Mouse (Mus musculus) spleen, postnatal 10 days (tissue): ENCODE results near the gene Phf21a.

Experiments
- DNase-seq, 2 experiments: peaks; one replicate each; pipeline ENCODE4 v3.0.0; 2021 to 2022; ENCODE audit warnings: low spot score in 2 of 2

Gene Phf21a

DNA sequence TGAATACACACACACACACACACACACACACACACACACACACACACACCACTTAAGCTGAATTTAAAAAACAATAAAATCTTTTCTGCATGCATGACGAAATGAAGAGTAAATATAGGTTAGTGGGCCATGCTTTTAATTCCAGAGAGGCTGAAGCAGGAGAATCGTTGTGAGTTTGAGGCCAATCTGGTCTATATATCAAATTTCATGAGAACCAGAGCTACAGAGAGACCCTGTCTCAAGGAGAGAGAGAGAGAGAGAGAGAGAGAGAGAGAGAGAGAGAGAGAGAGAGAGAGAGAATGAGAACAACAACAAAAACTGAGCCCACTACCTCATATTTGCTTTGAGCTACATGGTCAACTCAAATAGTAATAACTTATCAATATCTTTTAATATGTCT is at the start of gene Phf21a:
Phf21a (plus strand) TSS at position 301 of the 400 bp plus-strand sequence.
- DNase-seq: no peak

DNA sequence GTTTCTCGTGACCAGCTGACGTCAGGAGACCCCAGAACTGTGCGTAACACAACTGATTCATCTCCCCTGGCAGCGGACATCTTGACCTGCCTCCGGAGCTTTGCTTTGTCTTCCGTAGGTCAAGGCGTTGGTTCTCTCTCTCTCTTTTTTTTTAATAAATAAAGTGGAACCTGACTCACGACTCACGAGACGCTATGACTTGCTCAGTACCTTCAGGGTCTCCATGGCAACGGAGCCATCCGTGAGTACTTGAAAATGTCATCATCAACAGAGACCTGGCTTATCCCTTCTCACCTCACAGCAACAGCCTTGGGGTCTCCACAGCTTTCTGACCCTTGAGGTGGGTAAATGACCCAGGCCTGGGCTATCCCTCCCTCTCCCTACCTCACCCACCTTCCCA is 49.6 kb upstream of the Phf21a start:
- no peak for DNase-seq

DNA sequence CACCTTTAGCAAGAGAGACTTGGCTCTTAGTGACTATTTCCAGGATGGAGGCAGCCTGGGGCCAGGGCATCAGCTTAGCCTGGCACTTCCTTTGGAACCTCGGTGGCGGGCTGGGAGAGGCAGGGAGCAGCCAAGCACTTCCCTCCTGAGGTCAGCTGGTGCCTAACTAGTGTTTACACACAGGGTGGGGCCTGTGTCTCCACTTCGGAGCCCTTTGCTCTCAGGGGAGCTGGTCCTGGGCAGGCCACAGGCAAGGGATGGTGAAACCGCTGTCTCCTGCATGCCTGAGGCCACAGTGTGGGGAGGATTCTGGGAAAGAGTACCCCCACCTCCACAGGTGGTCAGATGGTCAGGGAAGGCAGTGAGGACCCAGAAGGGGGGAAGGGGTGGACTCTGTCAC is 45.3 kb upstream of the Phf21a start:
- no peak for DNase-seq

DNA sequence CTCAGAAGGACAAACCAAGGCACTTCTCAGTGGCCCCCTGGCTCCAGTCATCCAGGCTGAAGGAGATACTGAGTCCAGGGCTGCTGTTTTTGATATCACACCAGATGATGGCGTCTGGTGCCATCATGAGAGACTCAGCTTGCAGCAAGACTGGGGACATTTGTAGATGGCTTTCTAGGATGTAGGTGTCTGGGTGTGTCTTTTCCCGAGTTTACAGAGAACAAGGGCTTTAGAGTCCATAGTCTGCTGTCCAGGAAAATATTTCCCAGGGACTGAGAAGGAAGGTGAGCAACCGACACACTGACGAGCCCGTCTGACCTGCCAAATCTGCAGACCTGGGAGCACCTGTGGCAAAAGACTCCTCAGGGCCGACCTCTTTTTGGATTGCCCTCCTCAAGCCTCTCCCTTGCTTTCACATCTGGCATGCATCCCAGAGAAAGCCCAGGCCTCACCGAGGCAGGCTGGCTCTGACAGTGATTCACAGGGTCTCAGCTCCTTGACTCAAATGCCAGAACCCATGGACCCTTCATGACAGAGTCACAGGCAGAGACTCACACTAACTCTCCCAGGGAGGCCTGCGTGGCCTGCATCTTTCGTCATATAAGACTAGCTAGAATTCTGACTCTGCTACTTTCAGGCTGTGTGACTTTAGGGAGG is 44.8 kb upstream of the Phf21a start:
- no peak for DNase-seq

DNA sequence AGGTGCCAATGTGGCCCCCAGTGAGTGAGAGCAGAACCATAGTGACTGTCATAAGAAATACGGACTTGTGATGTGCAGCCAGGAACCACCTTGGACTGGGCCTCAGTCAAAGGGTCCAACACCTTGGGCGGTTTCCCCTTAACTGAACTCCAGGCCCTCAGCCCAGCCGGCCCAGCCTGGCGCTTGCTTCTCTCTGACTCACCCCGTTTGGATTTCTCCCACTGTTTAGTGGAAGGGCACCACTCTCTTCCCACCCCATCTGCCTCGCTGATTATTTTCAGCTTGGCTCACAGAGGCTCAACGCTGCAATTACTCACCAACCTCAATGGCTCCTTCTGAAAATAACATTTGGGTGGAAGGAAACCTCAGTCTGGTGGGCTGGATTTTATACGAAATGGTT is 40.7 kb upstream of the Phf21a start:
- DNase-seq: no peak

DNA sequence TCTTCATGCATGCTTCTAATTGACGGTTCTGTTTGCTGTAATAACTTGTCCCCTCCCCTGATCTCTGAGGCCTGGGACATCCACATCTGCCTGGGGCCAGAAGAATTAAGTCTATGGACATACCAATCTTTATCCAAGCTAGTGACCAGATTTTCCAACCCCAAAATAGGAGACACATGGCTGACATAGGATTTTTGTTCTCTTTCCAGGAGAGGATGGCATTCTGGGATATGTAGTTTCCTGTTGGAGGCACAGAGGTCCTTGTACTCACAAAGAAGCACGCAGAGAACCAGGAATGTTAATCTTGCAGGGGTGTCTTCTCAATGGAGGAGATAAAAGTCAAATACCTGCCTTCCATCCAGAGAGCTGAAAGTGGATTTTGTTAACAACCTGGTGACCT is 40.2 kb upstream of the Phf21a start:
- DNase-seq: no peak

DNA sequence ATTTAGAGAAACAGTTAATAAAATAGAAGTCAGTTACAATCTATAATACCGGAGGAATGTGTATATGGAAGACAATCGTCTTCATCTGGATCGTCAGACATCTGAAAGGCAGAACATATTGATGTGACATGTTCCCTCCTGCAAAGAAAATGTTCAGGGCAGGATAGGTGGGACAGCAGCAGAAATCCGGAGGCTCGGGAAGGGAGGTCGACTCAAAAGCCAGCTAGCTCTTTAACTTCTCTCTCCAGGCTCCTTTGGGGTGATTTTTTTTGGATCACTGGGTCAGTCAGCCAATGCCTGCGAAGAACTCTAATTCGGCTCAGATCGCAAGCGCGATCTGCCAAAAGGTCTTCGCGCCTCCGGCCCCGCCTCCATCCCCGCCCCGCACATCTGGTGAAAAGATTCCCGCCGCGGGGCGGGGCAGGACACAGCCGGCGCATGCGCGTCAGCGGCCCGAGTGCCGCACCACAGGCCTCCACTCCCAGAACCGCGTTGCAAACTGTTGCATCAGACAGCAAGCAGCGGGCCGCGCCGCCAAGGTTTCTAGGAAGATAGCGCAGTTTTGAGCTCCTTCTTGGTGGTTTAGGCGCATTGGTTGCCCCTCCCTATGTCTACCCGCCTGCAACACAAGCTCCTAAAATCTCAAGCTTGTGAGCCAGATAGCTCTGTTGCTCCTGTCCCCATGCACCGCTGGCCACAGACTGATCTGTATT is 37.7 kb upstream of the Phf21a start:
- DNase-seq: peak; percentile 28 to 79

DNA sequence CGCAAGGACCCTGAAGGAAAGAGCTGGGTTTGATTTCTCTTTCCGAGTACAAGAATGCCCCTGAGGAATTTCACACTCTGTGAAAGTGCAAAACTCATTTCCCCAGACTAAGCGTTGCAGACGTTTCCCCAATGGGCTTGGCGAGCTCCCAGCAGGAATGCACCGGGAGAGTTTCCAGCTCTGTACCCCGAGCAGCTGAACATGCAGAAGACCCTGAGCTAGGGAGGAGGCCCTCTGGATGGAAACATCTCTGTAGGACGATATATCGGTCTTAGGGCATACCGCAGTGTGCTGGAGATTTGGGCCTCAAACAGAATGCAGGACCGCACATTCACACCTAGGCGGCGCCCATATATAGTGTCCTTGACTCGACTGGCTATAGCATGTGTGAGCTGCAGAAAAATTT is 37.1 kb upstream of the Phf21a start:
- DNase-seq: peak; percentile 12 to 59

DNA sequence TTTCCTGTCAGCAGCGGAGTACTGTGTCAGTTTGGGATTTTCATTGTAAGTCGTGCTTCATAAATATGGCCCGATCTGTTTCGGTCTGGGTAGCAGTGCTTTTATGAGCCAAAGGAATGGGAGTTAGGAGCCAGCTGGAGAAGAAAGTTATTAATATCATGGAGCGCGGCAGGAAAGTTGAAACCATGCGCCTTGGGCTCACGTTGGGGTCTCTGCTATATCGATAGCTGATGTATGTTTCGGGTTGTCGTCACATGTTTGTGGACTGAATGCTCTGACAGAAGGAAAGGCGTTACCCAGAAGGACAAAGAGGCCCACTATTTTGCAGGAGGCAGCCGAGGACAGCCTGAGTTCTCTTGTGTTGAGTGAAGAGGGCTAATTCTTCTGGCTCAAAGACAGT is 36.2 kb upstream of the Phf21a start:
- no peak for DNase-seq

DNA sequence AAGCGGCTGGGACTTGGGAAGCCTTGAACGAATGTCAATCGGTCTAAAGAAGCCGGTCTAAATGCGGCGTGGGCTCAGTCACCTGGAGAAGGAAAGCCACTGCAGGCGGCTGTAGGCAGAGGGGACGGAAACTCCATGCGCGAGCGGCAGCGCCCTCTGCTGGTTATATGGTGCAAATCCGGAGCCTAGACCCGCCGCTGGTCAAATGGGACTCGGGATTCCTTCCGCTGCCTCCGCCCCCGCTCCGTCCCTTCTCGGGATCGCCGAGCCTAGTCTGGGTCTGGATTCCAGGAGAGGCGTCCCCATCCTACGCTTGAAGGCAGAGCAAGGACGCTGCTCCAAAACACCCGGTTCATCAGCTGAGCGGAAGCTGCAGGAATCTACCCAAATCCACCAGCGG is 34.4 kb upstream of the Phf21a start:
- peak; percentile 55 to 84 for DNase-seq

DNA sequence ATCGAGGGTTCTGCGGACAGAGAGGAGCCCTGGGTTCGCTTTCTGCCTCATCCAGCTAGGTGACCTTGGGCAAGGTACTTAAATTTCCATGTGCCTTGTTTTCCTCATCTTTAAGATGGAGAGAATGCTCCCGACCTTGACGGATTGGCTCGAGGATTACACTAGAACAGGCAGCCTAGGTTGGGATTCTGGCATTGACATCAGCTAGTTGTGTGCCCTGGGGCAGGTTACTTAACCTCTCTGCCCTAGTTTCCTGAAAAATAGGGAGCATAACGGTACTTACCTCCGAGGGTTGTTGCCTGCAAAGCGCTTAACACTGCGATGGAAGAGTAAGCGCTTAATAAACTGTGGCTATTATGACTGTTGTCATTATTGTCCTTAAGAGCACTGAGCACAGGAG is 34.0 kb upstream of the Phf21a start:
- no peak for DNase-seq

DNA sequence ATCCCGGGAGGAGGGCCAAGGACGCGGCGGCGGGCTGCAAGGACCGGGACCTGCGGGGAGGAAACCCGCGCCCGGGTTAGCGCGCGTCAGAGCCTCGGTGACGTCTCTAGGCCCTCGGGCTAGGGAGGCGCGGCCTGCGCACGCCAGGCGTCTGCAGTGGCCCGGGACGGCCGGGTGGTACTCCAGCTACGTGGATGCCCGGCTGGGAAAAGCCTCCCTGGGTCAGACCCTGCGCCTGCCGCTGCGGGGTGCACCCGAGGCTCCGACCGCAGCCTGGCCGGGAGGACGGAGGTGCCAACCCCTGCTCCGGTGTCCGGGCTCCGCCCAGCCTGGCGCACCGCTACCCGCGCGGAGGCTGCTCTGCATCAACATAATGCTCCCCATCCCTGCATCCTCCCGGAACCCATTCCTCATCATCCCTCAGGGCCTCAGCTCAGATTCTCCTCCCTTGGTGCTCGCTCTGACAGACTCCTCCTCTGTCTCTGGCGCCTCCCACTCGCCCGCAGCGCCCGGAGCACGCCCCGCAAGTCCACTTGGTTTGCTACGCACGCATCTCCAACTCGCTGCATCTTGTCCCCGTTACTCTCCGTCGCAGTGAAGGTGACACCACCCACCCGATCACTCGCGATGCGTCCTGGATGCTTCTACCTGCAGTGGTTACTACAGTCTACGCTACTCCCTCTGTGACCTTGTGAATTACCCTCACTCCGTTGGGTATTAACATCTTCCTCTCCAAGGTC is 33.3 kb upstream of the Phf21a start:
- DNase-seq: peak; percentile 11 to 31

DNA sequence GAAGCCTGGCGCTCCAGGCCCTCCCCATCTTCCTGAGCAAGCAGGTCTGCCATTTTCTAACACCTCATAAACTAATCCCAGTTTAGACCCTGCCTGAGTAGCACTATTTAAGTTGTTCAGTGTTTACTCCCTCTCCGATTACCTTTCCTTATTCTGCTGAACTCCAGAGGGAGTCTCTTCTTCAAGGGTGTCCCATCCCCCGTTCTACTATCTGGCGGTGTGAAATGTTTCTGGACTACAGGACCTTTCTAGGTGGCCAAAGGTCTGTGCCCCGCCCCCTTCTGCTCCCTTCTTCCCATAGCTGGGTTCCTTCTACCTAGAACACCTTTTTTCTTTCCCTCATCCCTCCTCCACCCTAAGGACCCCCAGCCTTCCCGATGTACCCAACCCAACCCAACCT is 32.6 kb upstream of the Phf21a start:
- DNase-seq: no peak

DNA sequence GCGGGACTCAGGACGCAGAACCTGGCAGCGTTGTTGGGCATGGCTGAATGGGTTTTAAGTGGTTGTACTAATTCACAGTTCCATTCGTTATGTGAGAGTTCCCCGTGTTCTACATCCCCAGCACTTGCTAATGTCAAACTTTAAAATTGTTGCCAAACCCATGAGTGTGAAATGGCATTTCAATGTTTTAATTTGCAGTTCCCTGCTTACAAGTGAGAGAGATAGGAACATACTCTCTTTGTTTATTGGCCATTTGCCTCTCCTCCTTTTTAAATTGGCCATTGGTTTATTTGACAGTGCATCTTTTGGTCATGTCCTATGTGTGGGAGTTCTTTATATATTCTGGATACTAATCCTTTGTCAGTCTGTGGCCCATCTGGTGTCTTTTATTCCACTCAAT is 31.6 kb upstream of the Phf21a start:
- DNase-seq: no peak

DNA sequence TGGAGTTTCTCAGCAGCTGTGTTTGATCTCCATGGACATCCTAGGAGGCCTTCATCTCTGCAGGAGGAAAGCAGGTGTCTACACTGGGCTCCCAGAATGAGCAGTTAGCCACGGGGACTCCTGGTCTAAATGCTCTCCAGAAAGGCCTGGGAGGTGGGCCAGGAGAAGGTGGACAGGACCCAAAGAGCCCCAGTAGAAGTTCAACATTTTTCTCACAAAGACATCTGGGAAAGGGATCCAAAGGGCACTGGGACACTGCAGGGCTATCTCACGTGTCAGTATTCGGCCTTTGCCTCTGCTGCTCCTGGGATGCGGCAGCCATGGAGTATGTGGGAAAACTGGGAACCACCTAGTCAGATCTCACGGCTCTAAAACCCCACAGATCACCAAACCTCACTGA is 29.8 kb upstream of the Phf21a start:
- DNase-seq: no peak

DNA sequence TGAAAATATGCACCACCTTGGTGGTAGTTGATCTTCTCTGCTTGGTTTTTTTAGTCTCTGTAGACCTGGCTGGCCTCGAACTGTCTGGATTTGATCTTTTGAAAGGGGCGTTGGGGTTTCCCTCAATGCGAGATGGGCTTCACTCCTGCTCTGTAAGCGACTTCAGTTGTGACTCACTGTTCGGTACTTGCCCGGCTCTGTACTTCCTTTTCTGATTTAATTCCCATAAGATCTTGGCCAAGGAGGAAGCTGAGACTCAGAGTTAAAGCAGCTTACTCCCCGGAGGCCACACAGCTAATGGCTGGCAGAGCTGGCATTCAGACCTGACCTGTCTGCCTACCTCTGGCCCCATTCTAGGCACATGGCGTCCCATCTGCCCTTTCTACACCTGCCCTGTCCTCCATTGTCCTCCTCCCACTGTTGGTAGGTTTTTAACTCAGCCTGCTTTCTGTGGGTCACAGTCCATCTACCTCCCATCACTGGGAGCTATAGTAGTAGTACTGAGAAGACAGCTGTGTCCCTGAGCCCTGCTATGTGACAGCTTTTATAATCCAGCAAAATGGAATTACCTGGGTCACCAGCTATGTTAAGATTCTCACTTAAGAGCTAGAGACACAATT is 27.5 kb upstream of the Phf21a start:
- no peak for DNase-seq

DNA sequence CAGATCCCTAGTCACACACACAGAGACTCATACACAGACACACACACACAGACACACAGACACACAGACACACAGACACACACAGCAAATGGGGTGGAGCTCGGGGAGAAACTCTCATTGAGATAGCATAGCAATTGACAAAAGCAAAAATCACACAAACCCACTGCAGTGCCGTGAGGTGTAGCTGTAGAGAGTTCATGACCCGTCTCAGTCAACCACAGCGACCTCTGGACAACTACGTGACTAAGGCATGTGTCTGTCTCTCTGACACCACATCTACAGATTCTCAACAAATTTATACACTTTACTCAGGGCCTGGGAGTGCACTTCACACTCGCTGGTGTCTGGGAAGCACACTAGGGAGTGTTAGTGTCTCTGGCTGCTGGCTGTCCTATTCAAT is 27.0 kb upstream of the Phf21a start:
- DNase-seq: no peak

DNA sequence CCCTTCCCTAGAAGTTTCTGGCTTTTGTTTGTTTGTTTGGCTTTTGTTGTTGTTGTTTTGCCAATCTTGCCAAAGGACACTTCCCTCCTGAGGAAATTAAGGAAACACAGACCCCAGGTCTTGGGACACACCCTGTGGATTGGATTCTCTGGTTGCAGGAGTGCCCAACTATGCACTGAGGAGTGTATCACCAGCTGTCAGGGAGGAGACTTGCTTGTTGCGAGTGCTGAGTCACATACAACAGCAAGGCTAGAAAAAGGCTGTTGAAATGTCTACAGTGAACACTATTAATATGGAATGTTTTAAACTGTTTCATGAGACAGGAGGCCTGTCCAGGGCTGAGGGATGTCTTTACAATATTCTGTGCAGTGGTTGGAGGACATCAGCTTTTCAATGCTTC is 26.0 kb upstream of the Phf21a start:
- no peak for DNase-seq

DNA sequence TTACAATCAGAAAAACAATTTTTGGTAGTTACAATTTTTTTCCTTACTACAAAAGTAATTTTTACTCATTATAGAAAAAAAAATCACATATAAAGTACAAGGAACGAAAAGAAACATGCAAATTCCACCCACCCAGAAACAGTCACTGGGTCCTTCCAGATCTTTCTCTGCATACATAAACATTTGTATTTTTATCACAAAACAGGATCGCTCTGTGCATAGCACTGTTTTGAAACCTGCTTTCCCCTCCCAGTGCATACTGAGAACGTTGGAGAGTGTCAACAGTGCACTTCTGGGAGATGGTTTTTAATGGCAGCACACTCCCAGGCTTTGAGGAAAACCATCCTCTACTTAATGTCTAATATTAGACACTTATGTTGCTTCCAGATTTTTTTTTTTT is 25.3 kb upstream of the Phf21a start:
- DNase-seq: no peak

DNA sequence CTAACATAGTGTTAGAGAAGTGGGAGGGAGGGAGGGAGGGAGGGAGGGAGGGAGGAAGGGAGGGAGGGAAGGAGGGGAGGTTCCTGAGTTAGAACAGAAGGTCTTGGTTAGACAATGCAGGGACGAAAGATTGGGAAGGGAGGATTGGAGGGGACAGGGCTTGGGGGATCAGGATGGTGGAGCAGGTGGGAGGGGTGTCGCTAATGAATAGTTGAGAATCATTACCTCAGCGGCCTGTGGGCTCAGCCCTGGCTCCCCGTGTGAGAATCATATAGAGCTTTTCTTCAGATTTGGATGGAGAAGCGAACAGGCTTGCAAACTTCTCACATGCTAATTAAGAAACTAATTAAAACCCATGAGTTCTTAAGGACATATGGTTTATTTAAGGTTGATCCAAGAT is 23.3 kb upstream of the Phf21a start:
- DNase-seq: no peak

DNA sequence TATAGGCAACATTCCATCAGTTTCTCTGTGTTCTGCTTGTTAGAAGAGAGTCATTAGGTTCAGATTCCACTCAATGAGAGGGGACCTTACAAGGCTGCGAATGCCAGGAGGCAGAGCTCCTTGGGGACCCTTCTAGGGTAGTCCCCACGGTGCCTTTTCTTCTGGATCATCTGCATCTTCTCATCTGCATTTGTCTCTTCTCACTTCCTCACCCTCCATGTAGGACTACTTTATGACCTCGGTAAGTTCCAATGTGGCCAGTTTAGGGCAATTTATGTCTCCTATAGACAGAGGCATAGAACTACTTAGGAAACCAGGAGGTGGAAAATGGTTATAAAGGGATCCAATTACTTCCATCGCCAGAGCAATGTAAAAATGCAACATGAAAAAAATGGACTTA is 21.8 kb upstream of the Phf21a start:
- no peak for DNase-seq

DNA sequence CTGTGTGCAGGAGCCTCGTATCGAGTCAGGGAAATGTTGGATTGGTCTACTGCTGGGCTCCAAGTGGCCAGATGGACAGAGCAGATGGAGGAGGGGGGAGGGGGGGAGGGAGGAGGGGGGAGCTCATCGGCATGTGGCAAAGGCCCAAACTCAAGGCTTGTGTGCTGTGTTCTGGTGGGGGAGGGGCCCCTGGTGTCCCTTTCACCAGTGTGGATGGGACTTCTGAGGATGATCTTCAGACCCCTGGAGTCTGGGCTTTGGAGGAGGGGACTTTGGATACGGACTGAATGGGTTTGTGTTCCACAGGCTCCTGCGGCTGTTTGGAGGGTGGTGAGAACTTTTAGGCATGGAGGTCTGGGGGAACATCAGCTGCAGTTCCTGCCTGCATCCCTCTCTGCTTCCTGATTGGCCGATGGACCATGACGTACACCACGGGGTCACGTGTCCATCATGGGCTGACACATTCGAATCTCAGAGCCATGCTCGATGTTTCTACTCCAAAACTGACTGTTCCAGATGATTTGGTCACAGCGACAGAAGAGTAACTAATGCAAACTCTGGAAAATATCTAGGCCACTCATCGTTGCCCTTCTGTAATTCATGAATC is 16.7 kb upstream of the Phf21a start:
- DNase-seq: no peak
